Mouse (Mus musculus): ENCODE measurements at regions not wholly inside any gene's neighbourhood (a gene's known extent, or its start where the extent isn't known, plus 50 kb on each side); places are given as distances from the start of the nearest gene placed in this dataset.

- no peaks in the 10 kb centered on the region for H3K36me3 ChIP-seq (ENCODE audit: control insufficient read depth, insufficient read depth)
- no peak overlapping the region for H3ac ChIP-seq (ENCODE audit: control insufficient read depth, insufficient read length)
- no peaks in the 10 kb centered on the region for H3K27me3 ChIP-seq (ENCODE audit: control insufficient read depth, insufficient read depth, insufficient read length)
- no peaks in the 10 kb centered on the region for H3K79me2 ChIP-seq (ENCODE audit: control insufficient read depth, insufficient read depth)
- H3K4me3 ChIP-seq, result no peak overlapping the region
- H3K4me2 ChIP-seq (ENCODE audit: low read depth), result no peak overlapping the region
- TF ChIP-seq REST (IDR thresholded peaks at IDR 0.05; ENCODE audit: insufficient read depth, insufficient read length), result no peak
- no peak for TF ChIP-seq MAX (IDR thresholded peaks at IDR 0.05; ENCODE audit: low read depth)
- no peak for TF ChIP-seq POLR2A (IDR thresholded peaks at IDR 0.05; ENCODE audit: insufficient read length, low read depth)
- TF ChIP-seq SRF (IDR thresholded peaks at IDR 0.05; ENCODE audit: control insufficient read depth, insufficient read length, low read depth), result no peak
- no peak for TF ChIP-seq TCF12 (IDR thresholded peaks at IDR 0.05; ENCODE audit: insufficient read depth, poor library complexity, severe bottlenecking)
Observed at GRCm38 (mm10) chr14:79872430-79872829, 101.3 kb upstream of the Pcdh8 start.

- Histone ChIP-seq H3K4me2 (ENCODE audit: low read depth) (no peak overlapping the region), H3K27me3 (ENCODE audit: control insufficient read depth, insufficient read depth, insufficient read length) (no peaks in the 10 kb centered on the region), H3K4me3 (no peak overlapping the region), H3K36me3 (ENCODE audit: control insufficient read depth, insufficient read depth) (no peaks in the 10 kb centered on the region), H3K79me2 (ENCODE audit: control insufficient read depth, insufficient read depth) (no peaks in the 10 kb centered on the region), H3ac (ENCODE audit: control insufficient read depth, insufficient read length) (no peak overlapping the region)
- no peak for TF ChIP-seq E2F4 (IDR thresholded peaks at IDR 0.05; ENCODE audit: insufficient read depth)
- no peak for TF ChIP-seq USF1 (IDR thresholded peaks at IDR 0.05; ENCODE audit: low read depth)
- no peak for TF ChIP-seq CEBPB (IDR thresholded peaks at IDR 0.05; ENCODE audit: insufficient read depth, poor library complexity, severe bottlenecking)
- no peak for TF ChIP-seq MYOD1 (IDR thresholded peaks at IDR 0.05; ENCODE audit: control insufficient read depth in 1 of 3, insufficient read length in 2 of 3, low read depth in 2 of 3)
- no peak for TF ChIP-seq POLR2AphosphoS2 (IDR thresholded peaks at IDR 0.05; ENCODE audit: insufficient read length, low read depth)
- no peak for TF ChIP-seq MAX (IDR thresholded peaks at IDR 0.05; ENCODE audit: low read depth)
- TF ChIP-seq POLR2A (IDR thresholded peaks at IDR 0.05; ENCODE audit: insufficient read length, low read depth), result no peak
- no peak for TF ChIP-seq REST (IDR thresholded peaks at IDR 0.05; ENCODE audit: insufficient read depth, insufficient read length)
- TF ChIP-seq MYOG (IDR thresholded peaks at IDR 0.05; ENCODE audit: control insufficient read depth in 1 of 3, insufficient read depth in 1 of 3, insufficient read length in 2 of 3, low read depth in 2 of 3), result no peak
- no peak for TF ChIP-seq TCF3 (IDR thresholded peaks at IDR 0.05; ENCODE audit: insufficient read length, low read depth)
- no peak for TF ChIP-seq SRF (IDR thresholded peaks at IDR 0.05; ENCODE audit: control insufficient read depth, insufficient read length, low read depth)
- no peak for TF ChIP-seq TCF12 (IDR thresholded peaks at IDR 0.05; ENCODE audit: insufficient read depth, poor library complexity, severe bottlenecking)
Observed at GRCm38 (mm10) chr14:79869325-79869724, 98.2 kb upstream of the Pcdh8 start.

- H3K79me2 ChIP-seq (ENCODE audit: control insufficient read depth, insufficient read depth), result no peaks in the 10 kb centered on the region
- no peak overlapping the region for H3K4me2 ChIP-seq (ENCODE audit: low read depth)
- no peak overlapping the region for H3K4me3 ChIP-seq
- H3K36me3 ChIP-seq (ENCODE audit: control insufficient read depth, insufficient read depth), result no peaks in the 10 kb centered on the region
- H3ac ChIP-seq (ENCODE audit: control insufficient read depth, insufficient read length), result no peak overlapping the region
- H3K27me3 ChIP-seq (ENCODE audit: control insufficient read depth, insufficient read depth, insufficient read length), result no peaks in the 10 kb centered on the region
- TF ChIP-seq POLR2A (IDR thresholded peaks at IDR 0.05; ENCODE audit: insufficient read length, low read depth), result no peak
- no peak for TF ChIP-seq MYOG (IDR thresholded peaks at IDR 0.05; ENCODE audit: control insufficient read depth in 1 of 3, insufficient read depth in 1 of 3, insufficient read length in 2 of 3, low read depth in 2 of 3)
- no peak for TF ChIP-seq REST (IDR thresholded peaks at IDR 0.05; ENCODE audit: insufficient read depth, insufficient read length)
Observed at GRCm38 (mm10) chr14:79856245-79856644, 85.1 kb upstream of the Pcdh8 start.

- no peaks in the 10 kb centered on the region for H3K36me3 ChIP-seq (ENCODE audit: control insufficient read depth, insufficient read depth)
- no peak overlapping the region for H3K4me3 ChIP-seq
- H3ac ChIP-seq (ENCODE audit: control insufficient read depth, insufficient read length), result no peak overlapping the region
- no peaks in the 10 kb centered on the region for H3K27me3 ChIP-seq (ENCODE audit: control insufficient read depth, insufficient read depth, insufficient read length)
- TF ChIP-seq MYOD1 (IDR thresholded peaks at IDR 0.05; ENCODE audit: control insufficient read depth in 1 of 3, insufficient read length in 2 of 3, low read depth in 2 of 3) (no peak), E2F4 (IDR thresholded peaks at IDR 0.05; ENCODE audit: insufficient read depth) (no peak), MAX (IDR thresholded peaks at IDR 0.05; ENCODE audit: low read depth) (no peak), TCF3 (IDR thresholded peaks at IDR 0.05; ENCODE audit: insufficient read length, low read depth) (no peak), REST (IDR thresholded peaks at IDR 0.05; ENCODE audit: insufficient read depth, insufficient read length) (no peak), POLR2A (IDR thresholded peaks at IDR 0.05; ENCODE audit: insufficient read length, low read depth) (no peak), MYOG (IDR thresholded peaks at IDR 0.05; ENCODE audit: control insufficient read depth in 1 of 3, insufficient read depth in 1 of 3, insufficient read length in 2 of 3, low read depth in 2 of 3) (no peak), USF1 (IDR thresholded peaks at IDR 0.05; ENCODE audit: low read depth) (no peak), POLR2AphosphoS2 (IDR thresholded peaks at IDR 0.05; ENCODE audit: insufficient read length, low read depth) (no peak)
- no peak overlapping the region for H3K4me2 ChIP-seq (ENCODE audit: low read depth)
- H3K79me2 ChIP-seq (ENCODE audit: control insufficient read depth, insufficient read depth), result no peaks in the 10 kb centered on the region
Observed at GRCm38 (mm10) chr14:79854216-79854615, 83.1 kb upstream of the Pcdh8 start.

- H3K36me3 ChIP-seq (ENCODE audit: control insufficient read depth, insufficient read depth), result no peaks in the 10 kb centered on the region
- no peaks in the 10 kb centered on the region for H3K79me2 ChIP-seq (ENCODE audit: control insufficient read depth, insufficient read depth)
- no peak overlapping the region for H3ac ChIP-seq (ENCODE audit: control insufficient read depth, insufficient read length)
- no peak overlapping the region for H3K4me3 ChIP-seq
- no peaks in the 10 kb centered on the region for H3K27me3 ChIP-seq (ENCODE audit: control insufficient read depth, insufficient read depth, insufficient read length)
- no peak for TF ChIP-seq TCF3 (IDR thresholded peaks at IDR 0.05; ENCODE audit: insufficient read length, low read depth)
- no peak for TF ChIP-seq MYOD1 (IDR thresholded peaks at IDR 0.05; ENCODE audit: control insufficient read depth in 1 of 3, insufficient read length in 2 of 3, low read depth in 2 of 3)
- TF ChIP-seq SRF (IDR thresholded peaks at IDR 0.05; ENCODE audit: control insufficient read depth, insufficient read length, low read depth), result no peak
- no peak for TF ChIP-seq POLR2AphosphoS2 (IDR thresholded peaks at IDR 0.05; ENCODE audit: insufficient read length, low read depth)
- TF ChIP-seq CEBPB (IDR thresholded peaks at IDR 0.05; ENCODE audit: insufficient read depth, poor library complexity, severe bottlenecking), result no peak
- no peak for TF ChIP-seq MAX (IDR thresholded peaks at IDR 0.05; ENCODE audit: low read depth)
- no peak for TF ChIP-seq MYOG (IDR thresholded peaks at IDR 0.05; ENCODE audit: control insufficient read depth in 1 of 3, insufficient read depth in 1 of 3, insufficient read length in 2 of 3, low read depth in 2 of 3)
- TF ChIP-seq POLR2A (IDR thresholded peaks at IDR 0.05; ENCODE audit: insufficient read length, low read depth), result no peak
- no peak for TF ChIP-seq E2F4 (IDR thresholded peaks at IDR 0.05; ENCODE audit: insufficient read depth)
- no peak for TF ChIP-seq REST (IDR thresholded peaks at IDR 0.05; ENCODE audit: insufficient read depth, insufficient read length)
- TF ChIP-seq TCF12 (IDR thresholded peaks at IDR 0.05; ENCODE audit: insufficient read depth, poor library complexity, severe bottlenecking), result no peak
- no peak for TF ChIP-seq USF1 (IDR thresholded peaks at IDR 0.05; ENCODE audit: low read depth)
- H3K4me2 ChIP-seq (ENCODE audit: low read depth), result no peak overlapping the region
Observed at GRCm38 (mm10) chr14:79852683-79853082, 81.6 kb upstream of the Pcdh8 start.
